Mouse (Mus musculus) cortical plate, adult 2 months (tissue): ENCODE results near the gene N4bp1.

Experiments
- CTCF ChIP-seq: fragments of 200-500 bp; IDR thresholded peaks from 2 replicates; pipeline ENCODE4 v1.5.1; 2011; ENCODE audit warnings: mild to moderate bottlenecking, control low read depth, low read length; ENCODE audit not compliant: insufficient read depth; ENCODE audit errors: extremely low read depth
- POLR2A ChIP-seq: fragments of 200-500 bp; IDR thresholded peaks from 2 replicates; pipeline ENCODE4 v1.6.1; 2011; ENCODE audit warnings: mild to moderate bottlenecking, low read length, control low read depth; ENCODE audit not compliant: insufficient read depth; ENCODE audit errors: extremely low read depth

DNA sequence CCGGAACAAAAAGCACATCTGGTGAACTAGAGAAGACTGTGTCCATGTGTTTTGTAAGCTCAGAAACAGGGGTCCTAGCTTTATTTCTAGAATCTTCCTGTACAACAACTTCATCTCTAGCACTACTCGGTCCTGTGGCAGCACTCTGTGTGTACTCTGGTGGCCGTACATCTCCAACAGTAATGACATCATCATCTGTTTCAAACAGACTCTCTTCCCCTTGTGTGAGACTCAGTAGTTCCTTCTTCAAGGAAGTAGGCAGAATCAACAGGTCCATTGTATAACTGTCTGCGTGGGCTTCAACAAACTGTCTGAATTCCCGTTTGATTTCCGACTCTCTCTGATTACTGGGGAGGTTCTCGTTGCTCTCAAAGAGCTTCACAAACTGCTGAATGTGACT lies 23.5 kb downstream of the N4bp1 start:
- TF ChIP-seq CTCF (no peak), POLR2A (no peak)
